Mouse (Mus musculus): ENCODE results near the gene Nabp1.

GRCm38 (mm10) chr1:51465285-51465684, 12.9 kb downstream of the Nabp1 start:
- TF ChIP-seq CTCF (IDR thresholded peaks at IDR 0.05; ENCODE audit: low read depth) (peak; percentile 47), EP300 (optimal IDR thresholded peaks at IDR 0.05) (no peak)

Data from stomach, postnatal 0 days (tissue).